Mouse (Mus musculus): ENCODE data around the gene Trim44.

DNA sequence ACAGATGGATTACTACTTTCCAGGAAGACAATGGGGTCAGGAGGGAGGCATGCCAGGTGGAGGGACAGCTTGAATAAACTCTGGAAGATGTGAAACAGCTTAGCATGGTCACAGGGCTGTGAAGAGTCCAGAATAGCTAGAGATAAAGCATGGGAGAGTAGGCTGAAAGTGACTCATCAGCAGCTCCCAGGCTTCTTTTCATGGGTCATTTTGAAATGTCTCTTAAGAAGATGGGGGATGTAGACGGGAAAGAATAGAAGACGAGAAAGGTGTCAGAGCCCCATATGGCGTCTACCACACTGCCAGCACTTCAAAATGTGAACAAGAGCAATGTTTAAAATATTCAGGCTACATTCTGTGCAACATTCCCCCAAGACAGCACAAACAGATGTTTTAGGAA lies 91.1 kb downstream of the Trim44 start:
- TF ChIP-seq CTCF (IDR thresholded peaks at IDR 0.05; ENCODE audit: borderline replicate concordance, control insufficient read depth, extremely low read depth, insufficient read depth, low read length, poor library complexity) (no peak), POLR2A (IDR thresholded peaks at IDR 0.05; ENCODE audit: control insufficient read depth, extremely low read depth, insufficient read depth, low read length, poor library complexity) (no peak)
